Mouse (Mus musculus) cerebellum, postnatal 25 days (tissue): ENCODE measurements at regions not wholly inside any gene's neighbourhood (a gene's known extent, or its start where the extent isn't known, plus 50 kb on each side); places are given as distances from the start of the nearest gene placed in this dataset.
A peak's percentile ranks its signal among the peaks of the same experiment; 100 is the strongest.

Source experiments
- DNase-seq, 2 experiments: peaks; one replicate each; pipeline ENCODE4 v3.0.0; 2021; ENCODE audit warnings: mixed read lengths in 2 of 2

DNA sequence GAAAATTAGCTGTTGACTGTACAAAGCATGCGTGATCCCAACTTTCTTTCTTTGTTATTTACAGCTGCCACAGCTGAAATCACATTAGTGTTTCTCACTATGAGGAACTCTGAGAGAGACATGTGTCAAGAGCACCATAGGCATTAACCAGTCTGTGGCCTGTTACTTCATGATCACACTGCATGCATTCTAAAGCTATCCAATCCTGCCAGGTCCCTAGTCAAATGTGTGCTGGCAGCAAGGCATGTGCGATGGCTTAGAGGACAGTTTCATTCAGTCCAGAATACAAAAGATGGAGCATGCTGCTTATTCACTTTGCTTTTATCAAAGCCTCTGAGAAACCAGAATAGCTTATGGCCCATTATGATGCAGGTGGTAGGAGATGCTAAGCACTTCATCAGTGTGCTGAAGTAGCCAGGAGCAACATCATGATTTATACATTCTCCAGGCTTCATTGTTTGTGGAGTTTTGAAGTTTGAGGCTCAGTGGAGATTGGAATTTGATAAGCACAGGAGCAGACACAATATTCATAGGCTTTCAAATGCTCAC, 882.9 kb upstream of the Lrrn3 start:
- DNase-seq = no peak

DNA sequence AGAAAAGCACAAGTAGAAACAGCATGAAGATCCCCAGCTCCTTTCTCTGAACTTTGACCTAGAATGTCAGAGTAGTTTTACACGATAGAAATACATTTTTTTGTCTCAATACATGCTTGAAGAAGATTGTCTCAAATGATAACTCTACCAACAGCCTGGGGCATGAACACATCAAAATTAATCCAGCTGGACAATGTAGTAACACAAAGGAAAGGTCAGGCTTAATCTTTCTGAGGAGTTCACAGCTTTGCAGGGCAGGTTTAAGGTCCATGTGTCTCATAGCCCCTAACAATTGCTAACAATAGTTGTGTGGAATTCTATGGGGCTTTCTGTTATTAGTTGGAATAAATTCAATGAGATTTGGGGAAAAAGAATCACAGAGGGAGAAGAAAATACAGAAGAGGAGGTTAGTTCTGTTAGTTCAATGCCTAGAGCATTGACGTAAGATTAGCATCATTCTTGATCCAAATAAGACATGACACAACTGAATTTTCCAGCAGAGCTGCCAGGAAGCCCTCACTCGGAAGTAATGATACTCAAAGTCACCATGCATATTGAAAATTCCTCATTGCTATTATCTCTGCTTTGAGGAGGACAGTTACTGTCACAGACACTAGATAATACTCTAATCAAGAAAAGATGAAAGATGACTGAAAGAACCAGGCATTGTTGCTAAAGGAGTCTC, 852.9 kb upstream of the Lrrn3 start:
- DNase-seq = no peak

GRCm38 (mm10) chr12:42306429-42306828, 820.2 kb upstream of the Lrrn3 start:
- DNase-seq = no peak

GRCm38 (mm10) chr12:42277241-42278032, 791.2 kb upstream of the Lrrn3 start:
- DNase-seq = no peak

DNA sequence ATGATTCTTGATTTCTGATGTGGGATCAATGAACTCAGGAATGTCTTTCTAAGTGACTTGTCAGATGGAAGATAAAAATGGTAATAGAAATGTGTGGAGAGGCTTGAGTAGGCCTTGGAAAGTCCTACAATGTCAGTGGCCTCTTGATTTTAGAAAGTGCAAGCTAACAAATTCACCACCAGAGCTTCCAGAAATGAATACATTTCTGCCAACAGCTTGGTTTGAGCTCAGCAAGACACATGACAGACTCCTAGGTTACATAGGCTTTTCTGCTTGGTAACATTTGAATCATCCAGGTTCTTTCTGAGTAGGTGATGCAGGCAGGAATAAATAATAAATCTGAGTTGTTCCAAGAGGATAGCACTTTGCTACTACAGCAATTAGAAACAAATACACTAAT, 764.2 kb upstream of the Lrrn3 start:
- DNase-seq = no peak

- DNase-seq = no peak
Measured at GRCm38 (mm10) chr12:42229235-42229634, 743.0 kb upstream of the Lrrn3 start.

DNA sequence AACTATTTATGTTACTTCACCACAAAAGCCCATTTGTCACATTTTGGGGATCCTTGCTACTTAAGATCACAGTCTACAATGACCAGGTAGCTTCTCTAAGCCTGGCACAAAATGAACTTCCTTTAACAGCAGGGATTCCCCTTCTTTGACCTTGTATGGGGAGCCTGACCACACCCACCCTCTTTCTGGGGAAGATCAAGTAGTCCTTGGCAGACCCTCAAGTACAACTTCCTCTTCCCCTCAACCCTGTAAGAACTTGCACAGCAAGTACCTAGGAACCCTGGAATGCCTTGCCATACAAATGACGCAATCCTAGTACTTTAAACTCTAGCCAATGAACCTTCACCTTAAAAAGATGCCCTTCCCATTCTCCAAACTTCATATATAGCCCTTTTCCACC, 695.4 kb upstream of the Lrrn3 start:
- no peak for DNase-seq

GRCm38 (mm10) chr12:42179947-42180669, 693.9 kb upstream of the Lrrn3 start:
- no peak for DNase-seq

GRCm38 (mm10) chr12:42147971-42148370, 661.7 kb upstream of the Lrrn3 start:
- DNase-seq = no peak

DNA sequence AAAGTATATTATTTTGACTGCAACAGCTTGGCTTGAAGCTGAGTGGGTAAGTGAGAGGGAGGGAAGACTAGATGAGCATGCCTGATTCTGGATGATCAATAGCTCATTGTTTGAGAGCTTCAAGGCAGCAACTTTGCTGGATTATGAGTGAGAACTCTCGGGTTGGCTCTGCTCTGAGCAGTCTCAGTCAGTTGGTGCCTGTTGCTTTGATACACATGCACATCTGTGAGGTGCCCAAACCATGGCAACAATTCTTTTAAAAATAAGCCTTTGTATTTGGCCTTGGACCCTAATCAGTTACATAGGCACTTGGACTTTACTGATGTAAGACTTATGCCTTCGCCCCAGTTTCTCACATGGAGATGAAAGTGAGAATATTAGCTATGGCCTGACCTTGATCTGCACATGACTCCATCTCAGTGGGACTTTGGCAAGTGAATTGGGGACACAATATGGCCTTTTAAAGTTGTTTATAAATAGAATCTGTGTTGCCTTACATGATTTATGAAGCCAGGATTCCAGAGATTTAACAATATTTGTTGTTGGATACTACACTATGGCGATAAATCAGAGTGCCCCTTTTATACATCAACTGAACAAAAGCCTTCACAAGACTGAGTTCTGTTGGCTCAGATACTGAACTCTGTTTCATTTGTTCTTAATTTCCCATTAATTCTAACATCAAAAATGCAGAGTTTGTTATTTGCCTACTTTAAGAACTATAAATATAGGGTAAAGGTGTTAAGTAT, 652.6 kb upstream of the Lrrn3 start:
- peak in 1 of 2 experiments; percentile 16 for DNase-seq

GRCm38 (mm10) chr12:42138177-42138576, 651.9 kb upstream of the Lrrn3 start:
- DNase-seq = no peak

DNA sequence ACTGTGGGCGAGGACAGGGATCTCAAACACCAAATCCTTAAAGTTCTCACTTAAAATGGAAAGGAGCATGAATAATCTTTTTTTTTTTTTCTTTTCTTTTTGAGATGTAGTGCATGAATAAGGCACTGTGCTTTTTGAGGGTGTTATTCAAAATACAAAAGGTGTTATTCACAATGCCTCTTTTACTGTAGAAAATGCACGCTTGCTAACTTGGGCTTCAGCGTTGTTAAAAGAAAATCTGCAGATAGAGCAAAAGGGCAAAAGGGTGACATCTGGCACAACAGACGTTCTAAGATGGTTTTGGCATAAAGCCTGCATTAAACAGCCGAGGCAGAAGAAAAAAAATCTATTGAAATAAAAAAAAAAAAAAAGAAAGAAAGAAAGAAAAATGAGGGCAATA, 651.5 kb upstream of the Lrrn3 start:
- peak in 1 of 2 experiments; percentile 29 for DNase-seq

GRCm38 (mm10) chr12:42100189-42100588, 614.0 kb upstream of the Lrrn3 start:
- DNase-seq = no peak

GRCm38 (mm10) chr12:42070401-42070800, 584.2 kb upstream of the Lrrn3 start:
- peak; percentile 28 to 56 for DNase-seq

DNA sequence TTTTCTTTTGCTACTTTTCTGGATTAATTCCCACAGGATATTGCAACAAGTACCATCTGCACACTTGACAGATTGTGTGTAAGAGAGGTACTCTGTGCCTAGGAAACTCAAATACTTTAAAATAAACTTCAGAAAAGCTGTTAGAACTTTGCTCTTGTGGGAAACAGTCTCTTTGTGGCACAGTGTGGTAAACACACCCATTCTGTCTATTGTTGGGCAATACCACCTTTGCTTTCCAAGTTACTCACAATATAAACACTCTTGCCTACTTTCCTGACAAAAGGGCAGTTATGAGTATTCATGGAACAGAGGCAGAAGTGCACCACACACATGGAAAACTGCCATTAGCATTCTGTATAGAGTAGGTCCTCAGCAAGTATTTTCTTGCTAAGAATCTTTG, 577.5 kb upstream of the Lrrn3 start:
- DNase-seq = no peak

DNA sequence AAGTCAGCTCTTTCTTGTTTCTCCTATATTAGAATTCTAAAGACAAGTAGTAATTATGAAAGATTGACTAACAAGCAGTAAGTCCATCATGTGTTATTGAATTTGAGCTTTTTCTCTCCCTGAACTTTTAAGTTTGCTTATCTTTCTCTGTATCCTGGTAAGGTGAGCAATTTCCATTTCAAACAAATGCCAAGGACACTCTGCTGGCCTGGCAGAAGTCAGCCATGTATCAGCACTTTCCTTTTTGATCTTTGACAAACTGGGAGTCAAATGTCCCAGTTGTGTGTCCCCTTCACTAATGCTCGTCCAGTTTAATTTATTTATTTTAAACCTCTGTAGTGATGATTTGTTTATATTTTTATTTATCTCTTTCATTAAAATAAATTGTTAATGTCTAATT, 562.8 kb upstream of the Lrrn3 start:
- no peak for DNase-seq

DNA sequence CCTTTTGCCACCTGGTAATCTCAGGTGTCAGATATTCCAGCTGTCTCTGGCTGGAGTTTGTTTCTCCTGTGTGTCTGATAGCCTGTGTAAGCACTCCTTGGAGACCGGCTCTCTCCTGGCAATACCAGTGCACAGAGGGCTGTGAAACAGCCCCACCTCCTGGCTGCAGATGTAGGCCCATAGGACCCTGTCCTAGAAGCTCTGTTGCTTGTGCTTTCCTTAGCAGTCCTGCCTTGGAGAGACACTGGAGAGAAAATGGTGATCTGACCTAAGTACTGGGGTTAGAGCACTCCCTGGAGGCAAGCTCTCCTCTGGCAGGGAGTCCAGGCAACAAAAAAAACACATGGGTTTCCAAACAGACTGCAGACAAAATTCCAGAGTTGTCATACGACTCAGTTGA, 541.6 kb upstream of the Lrrn3 start:
- no peak for DNase-seq

- DNase-seq = no peak
Measured at GRCm38 (mm10) chr12:42017506-42017905, 531.3 kb upstream of the Lrrn3 start.

DNA sequence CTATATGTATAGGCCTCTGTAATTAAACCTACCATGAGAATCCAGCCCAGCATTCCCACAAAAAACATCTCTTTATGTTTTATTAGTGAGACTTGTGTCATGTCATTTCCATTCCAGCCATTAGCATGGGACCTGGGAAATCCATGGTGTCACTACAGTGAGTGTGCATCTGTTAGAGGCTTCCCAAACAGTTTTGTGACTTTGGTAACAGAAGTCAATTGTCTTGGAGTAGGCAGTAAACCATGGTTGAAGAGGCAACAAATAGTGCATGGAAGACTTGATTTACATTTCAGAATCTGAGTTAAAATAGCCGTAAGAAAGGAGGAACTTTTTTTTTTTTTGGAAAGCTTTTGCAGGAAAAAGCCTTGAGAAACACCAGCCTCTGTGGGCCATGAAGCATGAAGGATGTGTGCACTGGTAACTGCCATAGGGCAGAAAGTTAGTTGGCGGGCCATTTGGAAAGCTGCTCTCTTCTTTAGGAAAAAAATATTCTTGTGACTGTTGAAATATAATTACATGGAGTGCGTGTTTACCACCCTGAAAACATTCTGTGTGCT, 522.7 kb upstream of the Lrrn3 start:
- DNase-seq = no peak

DNA sequence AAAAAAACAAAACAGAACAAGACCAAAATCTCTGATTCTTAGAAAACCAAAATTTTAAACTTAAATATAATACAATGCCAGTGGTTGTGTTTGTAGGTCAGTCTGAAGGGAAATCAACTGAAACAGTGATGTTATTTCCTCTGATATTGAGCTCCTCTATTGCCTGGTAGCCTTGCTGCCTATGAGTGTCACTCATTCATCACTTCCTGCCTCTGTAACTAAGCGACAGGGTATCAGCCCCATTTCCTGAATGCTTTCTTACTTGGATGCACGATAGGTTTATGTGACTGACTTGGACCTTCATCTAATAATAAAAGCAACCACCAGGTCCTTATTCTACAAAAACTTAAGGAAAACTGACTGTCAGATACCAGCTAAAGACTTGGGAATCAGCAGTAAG, 520.7 kb upstream of the Lrrn3 start:
- no peak for DNase-seq
